Mouse (Mus musculus) forebrain, postnatal 0 days (tissue): Measurements from ENCODE around the gene Supt4a. TPM values are rescaled to one million over a fixed set of nuclear protein-coding genes. Genes with fewer than 3 reads are reported as not detected.
A peak's percentile ranks its signal among the peaks of the same experiment; 100 is the strongest.

Source experiments
- ATAC-seq: fragments of 200-750 bp; cut with Nextera tagmentation; 2 replicates; pipeline ENCODE4 v1.8.0; 2017; ENCODE audit warnings: mild to moderate bottlenecking, moderate library complexity
- DNase-seq: peaks from one replicate; pipeline ENCODE4 v3.0.0-alpha.2; 2015
- H3K27ac ChIP-seq: fragments of 300-500 bp; sonication (generic); 2 replicates; pipeline ENCODE4 v1.5.1; 2014; ENCODE audit warnings: low read depth, mild to moderate bottlenecking, antibody characterized with exemption, low read length, moderate library complexity, mixed read lengths
- H3K27me3 ChIP-seq: fragments of 300-500 bp; sonication (generic); 2 replicates; pipeline ENCODE4 v1.6.1; 2014; ENCODE audit warnings: mild to moderate bottlenecking, low read length, mixed read lengths; ENCODE audit not compliant: insufficient read depth
- H3K36me3 ChIP-seq: fragments of 300-500 bp; sonication (generic); 2 replicates; pipeline ENCODE4 v1.6.1; 2014; ENCODE audit warnings: mild to moderate bottlenecking, moderate library complexity; ENCODE audit not compliant: insufficient read depth
- H3K4me1 ChIP-seq: fragments of 300-500 bp; sonication (generic); 2 replicates; pipeline ENCODE4 v1.6.1; 2014; ENCODE audit warnings: antibody characterized with exemption; ENCODE audit not compliant: insufficient read depth
- H3K4me2 ChIP-seq: fragments of 300-500 bp; sonication (generic); 2 replicates; pipeline ENCODE4 v1.6.1; 2014; ENCODE audit warnings: low read depth, mild to moderate bottlenecking, moderate library complexity
- H3K4me3 ChIP-seq: fragments of 300-500 bp; sonication (generic); 2 replicates; pipeline ENCODE4 v1.5.1; 2014; ENCODE audit warnings: low read depth, low read length, mixed read lengths
- H3K9ac ChIP-seq: fragments of 300-500 bp; sonication (generic); 2 replicates; pipeline ENCODE4 v1.6.1; 2014; ENCODE audit warnings: mild to moderate bottlenecking
- H3K9me3 ChIP-seq: fragments of 300-500 bp; sonication (generic); 2 replicates; pipeline ENCODE4 v1.6.1; 2016; ENCODE audit warnings: low read length
- CTCF ChIP-seq: sonication (generic); IDR thresholded peaks from 2 replicates; pipeline ENCODE4 v1.5.1; 2016; ENCODE audit warnings: antibody characterized with exemption, control low read depth, low read depth
- WGBS: fragments of 180-500 bp; shearing (Covaris S2); extraction: QIAGEN DNeasy Blood & Tissue Kit; methylation state at CpG from one replicate; pipeline ENCODE4 v1.1.7; 2014; 5-methylcytosine and 5-hydroxymethylcytosine counted together
- polyA plus RNA-seq: library from polyadenylated mRNA; unstranded; fragments of >200 nt; fragmentation: Nextera tagmentation; extraction: Ambion mirVana; gene quantifications from 2 replicates; pipeline ENCODE4 v1.2.1, GENCODE M21; 2015
- total RNA-seq: library from RNA; depleted of rRNA; stranded (reverse); fragments of >200 nt; gene quantifications from 2 replicates; pipeline ENCODE4 v1.2.3, GENCODE M21; 2014

Supt4a gene
- total and polyA plus RNA-seq, 2 experiments from 2014 or later = 64.9 to 141 TPM

DNA sequence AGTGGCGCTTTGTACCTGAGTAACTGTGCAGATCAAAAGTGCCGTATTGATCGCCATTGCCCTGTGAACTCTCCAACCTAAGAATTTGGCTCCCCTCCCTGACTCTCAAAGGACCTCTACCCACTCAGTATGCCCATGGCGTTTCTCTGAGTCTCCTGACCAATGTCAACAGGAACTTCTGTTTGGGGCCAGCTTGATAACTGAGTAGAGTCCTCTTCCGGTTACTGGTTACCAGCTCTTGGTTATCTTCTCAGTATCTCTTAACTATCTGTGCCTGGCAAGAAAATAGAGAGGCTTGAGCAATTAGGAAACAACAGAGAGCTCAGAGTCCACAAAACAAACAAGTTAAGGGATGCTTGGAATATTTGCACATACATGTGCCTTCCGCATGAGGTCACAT, 36.2 kb upstream of the Supt4a start:
- H3K27me3 ChIP-seq = no peaks in the 10 kb centered on the region
- no peak for TF ChIP-seq CTCF
- H3K36me3 ChIP-seq = no peaks in the 10 kb centered on the region
- H3K9ac ChIP-seq = no peak overlapping the region
- H3K9me3 ChIP-seq = no peaks in the 10 kb centered on the region
- H3K4me3 ChIP-seq = no peak overlapping the region
- DNase-seq (no peak), ATAC-seq (no peak)
- WGBS = 83% methylated on average over 6 of the region's 6 CpGs
- no peaks in the 10 kb centered on the region for H3K4me1 ChIP-seq
- H3K4me2 ChIP-seq = no peak overlapping the region
- no peak overlapping the region for H3K27ac ChIP-seq

DNA sequence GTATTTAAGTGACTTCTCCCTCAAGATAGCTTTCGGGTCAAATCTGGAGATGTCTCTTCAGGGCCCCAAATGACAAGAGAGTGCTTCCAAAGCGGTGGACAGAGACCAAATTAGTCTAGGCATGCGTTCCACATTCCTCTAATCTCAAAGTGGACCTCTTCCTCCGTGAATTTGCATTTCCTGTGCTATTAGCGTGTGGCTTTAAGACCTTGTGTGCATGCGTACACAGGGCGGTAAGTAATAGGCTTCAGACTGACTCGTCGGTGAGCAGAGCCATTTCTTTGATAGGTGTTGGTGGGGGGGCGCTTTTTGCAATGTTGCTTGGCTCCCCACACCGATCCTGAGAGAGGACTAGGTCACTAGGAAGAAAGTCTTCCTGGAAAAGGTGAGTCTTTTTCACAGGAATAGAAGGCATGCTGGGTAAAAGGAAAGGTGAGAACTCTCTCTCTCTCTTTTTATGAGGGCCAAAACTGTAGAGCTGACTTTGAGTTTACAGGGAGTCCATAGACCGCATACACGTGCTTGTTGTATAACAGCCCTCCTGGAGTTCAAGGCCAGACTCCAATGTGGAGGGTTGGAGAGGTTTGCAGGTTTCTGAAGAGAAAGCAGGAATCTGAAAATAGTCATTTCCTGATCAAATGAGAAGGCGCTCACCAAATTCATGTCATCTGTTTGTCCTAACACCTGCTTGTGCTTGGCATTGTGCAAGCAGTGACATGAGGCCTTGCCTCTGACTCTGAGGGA, 35.3 kb upstream of the Supt4a start:
- no peak for TF ChIP-seq CTCF
- H3K9ac ChIP-seq = no peak overlapping the region
- H3K27me3 ChIP-seq = no peaks in the 10 kb centered on the region
- no peak overlapping the region for H3K27ac ChIP-seq
- 84% methylated on average over 14 of the region's 14 CpGs for WGBS
- H3K4me1 ChIP-seq = no peaks in the 10 kb centered on the region
- ATAC-seq (no peak), DNase-seq (no peak)
- no peak overlapping the region for H3K4me3 ChIP-seq
- H3K4me2 ChIP-seq = no peak overlapping the region
- no peaks in the 10 kb centered on the region for H3K36me3 ChIP-seq
- H3K9me3 ChIP-seq = no peaks in the 10 kb centered on the region

DNA sequence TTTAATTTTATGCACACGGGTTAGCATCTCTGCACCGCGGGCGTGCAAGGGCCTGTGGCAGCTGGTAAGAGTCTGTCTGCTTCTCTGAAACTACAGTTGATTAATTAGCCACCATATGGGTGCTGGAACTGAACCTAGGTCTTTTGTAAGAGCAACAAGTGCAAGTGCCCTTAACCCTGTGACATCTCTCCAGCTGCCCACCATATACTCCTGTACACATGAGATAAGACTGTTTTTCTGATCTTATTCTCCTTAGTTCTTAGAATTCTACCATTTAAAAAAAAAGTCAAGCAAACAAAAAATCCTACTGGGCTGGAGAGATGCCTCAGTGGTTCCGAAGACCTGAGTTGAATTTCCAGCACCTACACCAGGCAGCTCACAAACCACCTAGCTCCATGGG, 33.7 kb upstream of the Supt4a start:
- no peaks in the 10 kb centered on the region for H3K36me3 ChIP-seq
- ATAC-seq = no peak
- H3K9me3 ChIP-seq = no peaks in the 10 kb centered on the region
- TF ChIP-seq CTCF = no peak
- no peak overlapping the region for H3K27ac ChIP-seq
- H3K4me2 ChIP-seq = no peak overlapping the region
- no peak overlapping the region for H3K4me3 ChIP-seq
- H3K27me3 ChIP-seq = no peaks in the 10 kb centered on the region
- WGBS = 87% methylated on average over 5 of the region's 5 CpGs
- H3K9ac ChIP-seq = no peak overlapping the region
- no peaks in the 10 kb centered on the region for H3K4me1 ChIP-seq
- DNase-seq = no peak

DNA sequence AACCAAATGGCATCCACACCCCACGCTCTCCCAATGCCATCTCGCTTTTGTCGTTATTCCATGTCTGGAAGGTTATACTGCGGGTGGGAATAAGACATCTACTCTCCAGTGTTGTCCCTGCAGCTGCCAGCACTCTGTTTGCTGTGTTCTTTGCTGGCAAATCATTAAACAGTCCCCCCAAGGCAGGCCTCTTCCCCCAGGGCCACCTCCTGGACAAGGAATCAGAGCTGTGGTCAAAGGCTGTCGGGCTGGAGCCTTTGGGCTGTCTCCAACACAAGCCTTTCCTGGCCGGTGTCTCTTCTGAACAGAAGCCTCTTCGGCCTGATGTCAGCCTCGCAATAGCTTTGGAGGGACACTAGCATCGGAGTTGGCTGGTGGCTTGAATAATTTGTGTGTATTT, 33.1 kb upstream of the Supt4a start:
- ATAC-seq = no peak
- Histone ChIP-seq H3K27me3 (no peaks in the 10 kb centered on the region), H3K4me1 (no peaks in the 10 kb centered on the region), H3K9me3 (no peaks in the 10 kb centered on the region), H3K4me2 (no peak overlapping the region), H3K27ac (no peak overlapping the region), H3K9ac (no peak overlapping the region), H3K36me3 (no peaks in the 10 kb centered on the region), H3K4me3 (no peak overlapping the region)
- WGBS = 82% methylated on average over 9 of the region's 9 CpGs
- TF ChIP-seq CTCF = no peak
- no peak for DNase-seq

DNA sequence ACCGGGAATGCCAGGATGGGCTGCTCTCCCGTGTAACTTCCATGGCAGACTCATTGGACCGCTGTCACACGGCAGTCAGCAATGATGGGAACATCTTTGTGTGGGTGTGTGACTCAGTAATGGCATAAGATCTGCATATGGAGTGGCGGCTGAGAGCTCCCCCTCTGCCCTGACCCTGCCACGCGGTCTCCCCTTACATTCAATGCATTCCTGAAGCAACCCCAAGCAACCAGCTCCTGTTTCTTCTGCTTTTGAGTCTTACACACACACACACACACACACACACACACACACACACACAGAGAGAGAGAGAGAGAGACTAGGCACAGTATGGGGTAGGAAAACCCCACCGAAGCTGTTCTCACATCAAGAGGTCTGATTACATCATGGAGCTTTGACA, 29.8 kb upstream of the Supt4a start:
- no peak for TF ChIP-seq CTCF
- H3K36me3 ChIP-seq = no peaks in the 10 kb centered on the region
- H3K4me1 ChIP-seq = 0 out of 2 replicates have a peak, but pooled peaks cover 5% of the 10 kb centered on the region
- H3K9me3 ChIP-seq = no peaks in the 10 kb centered on the region
- WGBS = 33% methylated on average over 8 of the region's 8 CpGs
- no peak overlapping the region for H3K4me2 ChIP-seq
- no peak overlapping the region for H3K9ac ChIP-seq
- DNase-seq = no peak
- no peak for ATAC-seq
- H3K27ac ChIP-seq = no peak overlapping the region
- no peaks in the 10 kb centered on the region for H3K27me3 ChIP-seq
- H3K4me3 ChIP-seq = no peak overlapping the region

DNA sequence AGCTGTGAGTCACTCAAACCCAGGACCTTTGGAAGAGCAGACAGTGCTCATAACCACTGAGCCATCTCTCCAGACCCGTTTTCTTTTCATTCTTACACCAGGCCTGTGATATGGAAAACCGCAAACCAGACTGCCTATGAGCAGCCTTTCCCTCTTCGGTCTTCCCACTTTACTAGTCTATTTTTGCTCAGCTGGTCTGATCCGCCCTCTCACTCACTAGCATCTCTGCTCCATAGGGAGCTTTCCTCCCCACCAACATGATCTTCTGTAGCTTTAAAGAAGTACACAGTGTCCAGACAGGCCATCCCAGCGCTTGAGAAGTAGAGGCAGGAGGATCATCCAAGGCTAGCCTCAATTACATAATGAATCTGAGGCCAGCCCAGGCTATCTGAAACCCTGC, 28.4 kb upstream of the Supt4a start:
- no peak for TF ChIP-seq CTCF

DNA sequence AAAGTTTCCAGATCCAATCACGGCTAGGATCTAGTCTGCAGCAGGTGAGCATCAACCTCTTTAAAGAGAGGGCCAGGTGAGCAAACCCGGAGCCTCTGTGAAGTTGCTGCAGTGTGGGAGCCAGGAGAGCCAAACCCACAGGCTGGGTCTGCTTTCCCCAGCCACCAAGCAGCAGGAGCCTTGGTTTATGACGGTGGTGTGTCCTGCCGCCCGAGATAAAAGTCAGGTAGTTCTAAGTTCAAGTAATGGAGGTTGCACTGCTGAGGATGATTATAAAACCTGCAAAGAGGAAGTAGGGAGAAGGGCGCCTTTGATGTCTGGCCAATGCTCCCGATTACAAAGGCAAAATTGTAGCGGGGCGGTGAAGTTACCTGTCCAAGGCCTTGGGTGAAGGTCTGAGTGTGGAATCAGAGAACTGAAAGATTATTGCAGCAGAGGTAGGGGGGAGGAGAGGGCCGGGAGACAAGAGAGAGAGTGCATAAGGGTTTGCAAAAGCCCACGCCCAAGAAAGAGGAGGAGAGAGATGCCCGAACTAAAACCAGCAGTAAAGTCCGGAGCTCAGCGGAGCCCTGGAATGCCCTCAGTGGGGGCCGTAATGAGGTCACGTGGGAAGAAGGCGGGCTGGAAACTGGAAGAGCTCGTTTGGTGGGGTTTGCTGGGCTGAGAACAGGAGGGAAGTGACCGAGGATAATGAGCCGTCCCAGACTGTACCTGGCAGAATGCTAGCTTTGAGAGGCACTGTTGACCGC, 27.7 kb upstream of the Supt4a start:
- no peak for TF ChIP-seq CTCF
- Histone ChIP-seq H3K4me1 (0 out of 2 replicates have a peak, but pooled peaks cover 5% of the 10 kb centered on the region), H3K27me3 (no peaks in the 10 kb centered on the region), H3K36me3 (no peaks in the 10 kb centered on the region), H3K4me3 (peak overlapping the region; percentile 16), H3K27ac (no peak overlapping the region), H3K9ac (no peak overlapping the region), H3K9me3 (no peaks in the 10 kb centered on the region), H3K4me2 (peak overlapping the region; percentile 43)
- 12% methylated on average over 21 of the region's 21 CpGs for WGBS
- no peak for ATAC-seq
- DNase-seq = no peak

More for the DNA sequence above, 28.4 kb upstream of the Supt4a start:
- Histone ChIP-seq H3K4me3 (no peak overlapping the region), H3K9me3 (no peaks in the 10 kb centered on the region), H3K4me2 (no peak overlapping the region), H3K9ac (no peak overlapping the region), H3K36me3 (no peaks in the 10 kb centered on the region), H3K27me3 (no peaks in the 10 kb centered on the region), H3K27ac (no peak overlapping the region), H3K4me1 (0 out of 2 replicates have a peak, but pooled peaks cover 5% of the 10 kb centered on the region)
- 79% methylated on average over 5 of the region's 5 CpGs for WGBS
- ATAC-seq (no peak), DNase-seq (no peak)
